Mouse (Mus musculus) common myeloid progenitor, adult 5-6 weeks (primary cell): ENCODE data around the gene Med22. TPM values are rescaled to one million over a fixed set of nuclear protein-coding genes. Genes with fewer than 3 reads are reported as not detected.
"Not testable (repeated sequence)": the region's sequence is repeated elsewhere in the genome, so short reads cannot be mapped to it uniquely, and the experiment has no call there.

ENCODE experiments used
- ATAC-seq: replicated peaks from 2 replicates; pipeline ENCODE4 v1.8.0; 2016; ENCODE audit warnings: low read depth, mild to moderate bottlenecking, moderate TSS enrichment, inconsistent platforms; ENCODE audit not compliant: poor library complexity, severe bottlenecking
- total RNA-seq: library from RNA; stranded (forward); fragments of 200-1000, 187-1606 nt; gene quantifications from 2 replicates; pipeline ENCODE4 v1.2.3, GENCODE M21; 2017

Med22 gene
- total RNA-seq, 1 experiment from 2014 or later, result 17.0 TPM

DNA sequence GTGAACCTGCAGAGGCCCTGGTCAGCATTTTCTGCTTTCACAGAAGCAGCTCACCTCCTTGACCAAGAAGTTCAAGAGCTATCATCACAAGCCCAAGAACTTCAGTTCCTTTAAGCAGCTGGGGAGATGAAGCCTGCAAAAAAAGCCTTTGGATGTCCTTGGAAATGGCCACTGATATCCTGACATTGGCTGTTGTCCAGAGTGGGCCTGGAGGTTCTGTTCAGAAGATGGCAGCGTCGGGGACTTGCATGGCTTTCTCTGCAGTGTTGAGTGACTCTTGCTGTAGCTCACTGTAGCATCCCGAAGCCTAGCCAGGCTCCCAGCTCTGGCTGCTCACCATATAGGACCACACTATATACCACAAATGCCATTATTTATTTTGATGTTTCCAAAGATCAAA lies 9.2 kb upstream of the Med22 start:
- no peak for ATAC-seq

DNA sequence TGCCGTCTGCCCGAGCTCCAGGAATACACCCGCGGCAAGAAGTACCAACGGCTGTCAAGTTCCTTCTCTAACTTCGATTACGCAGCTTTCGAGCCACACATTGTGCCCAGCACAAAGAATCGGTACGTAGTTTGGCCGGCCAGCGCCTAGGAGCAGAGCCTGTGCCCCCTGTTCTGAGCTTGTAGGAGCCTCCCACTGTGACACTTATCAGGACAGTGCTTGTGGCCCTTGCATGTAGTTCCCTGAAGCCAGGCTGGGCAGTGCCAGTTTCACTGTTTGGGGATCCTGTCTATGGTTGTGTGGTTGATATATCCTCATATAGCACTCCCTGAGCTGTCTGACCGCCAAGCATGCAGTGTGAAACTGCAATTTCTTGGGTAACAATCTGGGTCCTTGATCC lies 6.3 kb upstream of the Med22 start:
- no peak; the same call in 1 of the 2 replicates for ATAC-seq

DNA sequence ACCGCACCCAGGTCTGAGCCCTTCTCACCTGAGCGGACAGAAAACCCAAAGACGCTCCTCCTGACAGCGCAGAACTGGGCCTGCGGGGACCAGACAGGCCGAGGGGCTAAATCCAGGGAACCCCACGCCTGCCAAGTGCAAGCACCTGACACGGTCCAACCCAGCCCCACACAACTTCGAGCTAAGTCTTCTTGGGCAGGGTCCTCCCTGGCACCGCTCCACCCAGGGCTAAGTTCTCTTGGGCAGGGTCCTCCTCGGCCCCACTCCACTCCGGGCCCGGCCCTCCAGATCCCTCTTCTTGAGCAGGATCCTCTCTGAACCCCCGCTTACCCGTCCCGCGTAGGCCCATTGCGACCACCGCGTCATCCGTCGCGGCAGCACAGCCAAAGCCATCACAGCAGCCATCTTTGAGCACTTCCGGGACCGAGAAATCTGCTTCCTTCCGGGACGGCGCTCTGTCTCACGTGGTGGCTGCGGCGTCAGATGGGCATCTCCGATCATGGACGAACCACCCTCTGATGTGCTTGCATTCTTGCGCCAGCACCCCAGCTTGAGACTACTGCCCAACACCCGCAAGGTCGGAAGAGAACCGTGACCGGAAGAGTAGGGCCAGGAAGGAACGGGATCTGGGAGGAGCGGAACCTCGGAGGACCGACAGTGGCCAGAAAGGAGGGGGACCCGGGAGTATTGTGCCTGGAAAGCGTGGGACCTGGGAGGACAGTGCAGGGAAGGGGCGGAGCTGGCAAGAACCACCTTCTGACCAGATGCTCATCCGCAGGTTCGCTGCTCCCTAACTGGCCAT lies 5.7 kb upstream of the Med22 start, which contains the start of the genes Surf2 and Surf1:
Gene Surf2 (plus strand): TSS at position 441 of the 802 bp plus-strand sequence.
Gene Surf1 (minus strand): TSS at position 604 of the 802 bp plus-strand sequence.
- ATAC-seq, result peak; percentile 86

DNA sequence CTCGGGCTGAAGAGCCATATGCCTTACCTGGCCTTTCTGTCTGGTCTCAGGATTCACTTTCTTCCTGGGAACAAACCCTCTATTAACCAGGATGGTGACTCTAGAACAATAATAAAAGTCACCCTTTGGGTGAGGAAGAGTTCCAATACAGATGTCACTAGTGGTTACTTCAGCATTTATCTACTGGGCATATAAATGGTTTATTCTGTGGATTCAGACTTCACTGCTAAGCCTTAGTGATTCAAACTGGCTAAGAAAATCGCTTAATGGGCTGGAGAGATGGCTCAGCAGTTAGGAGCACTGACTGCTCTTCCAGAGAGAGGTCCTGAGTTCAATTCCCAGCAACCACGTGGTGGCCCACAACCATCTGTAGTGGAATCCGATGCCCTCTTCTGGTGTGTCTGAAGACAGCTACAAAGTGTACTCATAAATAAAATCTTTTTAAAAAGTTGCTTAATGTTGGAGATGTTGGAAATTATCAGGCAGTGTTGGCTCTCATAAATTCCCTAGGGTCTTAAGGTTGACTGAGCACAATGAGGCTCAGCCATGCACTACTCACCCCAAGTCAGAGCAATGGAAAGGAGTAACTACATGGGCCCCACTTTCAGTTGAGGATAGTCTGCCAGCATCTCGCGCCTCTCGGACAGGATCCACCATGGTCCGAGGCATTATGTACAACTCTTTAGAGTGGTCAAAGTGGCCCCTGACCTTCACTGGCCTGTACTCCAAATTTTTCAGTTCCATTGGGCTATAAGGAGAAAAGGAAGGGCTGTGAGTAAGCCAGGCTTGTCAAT lies 3.9 kb upstream of the Med22 start:
- ATAC-seq, result no peak

DNA sequence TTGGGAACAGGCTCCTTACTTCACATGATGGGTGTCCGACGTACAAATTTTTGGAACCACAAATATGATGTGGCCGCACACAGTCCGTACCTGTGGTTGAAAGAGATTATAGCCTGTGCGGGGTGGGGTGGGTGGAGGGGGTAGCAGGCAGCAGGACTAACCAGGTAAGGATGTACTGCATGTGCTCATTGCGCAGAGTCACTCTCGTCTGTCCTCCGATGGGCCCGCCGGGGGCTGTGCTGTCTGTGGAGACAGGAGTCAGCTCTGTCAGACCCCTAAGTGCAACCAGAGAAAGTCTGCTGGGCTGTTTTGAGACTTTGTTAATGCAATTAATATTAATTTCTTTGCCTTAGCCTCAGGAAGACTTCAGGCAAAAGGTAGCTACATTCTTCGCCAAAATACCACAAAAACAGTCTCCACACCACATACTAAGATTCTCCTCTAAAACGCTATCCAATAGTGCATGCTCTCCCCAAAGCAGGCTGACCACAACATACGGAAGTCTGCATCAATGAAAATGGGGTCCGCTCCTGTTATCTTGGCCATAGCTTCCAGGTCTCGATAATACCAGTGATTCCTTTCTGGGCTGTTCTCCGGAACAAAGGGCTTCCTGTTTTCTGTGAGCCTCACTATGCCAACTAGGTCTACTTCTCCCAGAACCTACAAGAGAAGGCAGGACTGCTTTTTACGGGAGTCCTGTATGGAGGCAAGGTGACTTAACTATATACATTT lies 3.1 kb upstream of the Med22 start:
- no peak for ATAC-seq

DNA sequence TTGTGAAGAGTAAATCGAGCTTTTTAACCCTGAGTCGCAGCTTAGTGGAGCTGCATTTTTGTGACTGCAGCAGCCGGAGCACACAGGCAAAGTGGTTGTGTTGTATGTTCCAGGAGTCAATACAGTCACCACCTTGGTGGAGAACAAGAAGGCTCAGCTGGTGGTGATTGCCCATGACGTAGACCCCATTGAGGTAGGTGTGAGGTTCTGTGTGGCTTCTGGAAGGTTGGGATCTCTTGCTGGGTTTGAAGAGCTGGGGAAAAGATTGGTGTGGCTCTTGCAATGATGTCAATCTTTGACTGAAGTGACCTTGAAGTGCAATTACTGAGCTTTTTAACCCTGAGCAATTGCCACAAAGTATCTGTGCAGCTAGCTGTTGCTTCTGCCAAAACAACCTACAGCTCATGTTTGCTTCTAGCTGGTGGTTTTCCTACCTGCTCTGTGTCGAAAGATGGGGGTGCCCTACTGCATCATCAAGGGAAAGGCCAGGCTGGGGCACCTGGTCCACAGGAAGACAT lies 1.8 kb upstream of the Med22 start:
- ATAC-seq, result no peak

DNA sequence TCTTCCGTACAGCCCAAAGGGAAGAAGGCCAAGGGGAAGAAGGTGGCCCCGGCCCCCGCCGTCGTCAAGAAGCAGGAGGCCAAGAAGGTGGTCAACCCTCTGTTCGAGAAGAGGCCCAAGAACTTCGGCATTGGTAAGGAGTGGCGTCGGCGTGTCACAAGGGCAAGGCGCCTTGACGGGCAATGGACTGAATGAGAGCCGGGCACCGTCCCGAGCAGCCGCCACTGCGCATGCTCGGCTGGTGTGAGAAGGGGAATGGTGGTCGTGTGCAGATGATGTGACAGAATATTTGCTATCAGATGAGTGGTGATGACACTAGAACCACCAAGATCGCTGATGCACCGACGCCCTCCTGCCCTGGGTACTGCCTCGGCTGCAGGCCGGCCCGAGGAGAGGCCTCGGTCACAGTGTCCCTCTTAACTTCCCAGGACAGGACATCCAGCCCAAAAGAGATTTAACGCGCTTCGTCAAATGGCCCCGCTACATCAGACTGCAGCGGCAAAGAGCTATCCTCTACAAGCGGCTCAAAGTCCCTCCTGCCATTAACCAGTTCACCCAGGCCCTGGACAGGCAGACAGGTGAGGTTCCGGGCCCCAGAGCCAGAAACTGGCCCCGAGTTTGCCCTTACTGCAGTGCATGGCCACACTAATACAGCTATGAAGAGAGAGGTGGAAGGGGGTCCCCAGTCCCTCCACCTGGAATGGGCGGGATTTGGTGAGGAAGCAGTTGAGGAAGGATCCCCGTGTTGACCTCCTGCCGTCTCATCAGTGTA lies 703 bp upstream of the Med22 start:
- ATAC-seq, result no peak; the same call in 1 of the 2 replicates

DNA sequence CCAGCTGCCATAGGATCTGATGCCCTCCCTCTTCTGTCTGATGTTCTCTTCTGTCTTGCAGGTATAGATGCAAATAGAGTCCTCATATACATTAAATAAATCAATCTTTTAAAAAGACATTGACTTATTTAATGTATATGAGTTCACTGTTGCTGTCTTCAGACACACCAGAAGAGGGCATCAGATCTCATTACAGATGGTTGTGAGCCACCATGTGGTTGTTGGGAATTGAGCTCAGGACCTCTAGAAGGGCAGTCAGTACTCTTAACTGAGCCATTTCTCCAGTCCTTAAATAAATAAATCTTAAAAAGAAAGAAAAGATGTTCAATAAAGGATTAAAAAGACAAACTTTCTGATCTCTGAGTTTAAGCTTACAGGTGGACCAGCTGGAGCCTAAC lies 1.1 kb downstream of the Med22 start:
- ATAC-seq, result no peak

DNA sequence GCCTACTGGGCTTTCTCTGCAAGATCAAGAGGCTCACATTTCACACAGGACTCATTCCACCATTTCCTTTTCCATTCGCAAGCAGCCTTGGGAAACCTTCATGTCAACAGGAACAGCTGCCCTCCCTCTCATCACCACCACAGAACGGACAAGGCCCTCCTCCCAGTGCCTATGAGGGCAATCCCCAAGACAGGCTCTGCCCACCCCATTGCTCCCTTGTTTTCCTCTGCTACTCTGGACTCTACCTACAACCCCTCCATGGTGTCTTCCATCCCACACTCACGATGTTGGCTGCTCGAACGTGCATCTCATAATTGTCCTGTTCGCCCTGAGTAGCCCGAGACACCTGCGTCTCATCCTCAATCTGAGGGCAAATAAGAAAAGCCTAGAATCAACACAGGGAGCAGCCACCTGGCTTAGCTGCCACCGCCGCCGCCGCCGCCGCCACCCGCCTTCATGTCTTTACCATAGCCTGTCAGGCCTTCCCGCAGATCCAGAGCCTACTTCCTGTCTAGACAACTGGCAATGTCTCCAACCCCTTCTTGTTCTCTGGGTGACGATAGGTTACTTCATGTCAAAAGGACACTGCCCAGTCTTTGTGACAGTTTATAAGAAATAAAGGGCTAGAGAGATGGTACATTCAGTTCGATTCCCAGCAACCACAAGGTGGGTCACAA lies 1.6 kb downstream of the Med22 start:
- ATAC-seq, result no peak

DNA sequence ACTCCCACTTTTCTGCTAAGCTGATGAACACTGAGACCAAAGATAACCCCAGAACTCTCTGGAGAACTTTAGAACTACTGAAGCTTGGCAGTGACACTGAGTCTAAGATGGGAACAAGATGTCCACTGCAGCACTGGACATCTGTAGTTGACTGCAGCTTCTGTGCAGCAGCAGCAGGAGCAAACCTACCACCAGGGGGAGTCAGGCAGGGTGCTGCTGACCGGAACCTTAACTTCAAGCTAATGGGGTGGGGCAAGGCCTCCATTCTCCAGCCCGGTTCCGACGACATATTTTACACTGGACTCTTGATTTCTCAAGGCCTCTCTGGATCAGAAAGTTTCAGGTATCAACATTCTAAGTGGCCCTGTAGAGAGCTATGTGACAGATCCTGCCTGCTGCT lies 3.4 kb downstream of the Med22 start:
- no peak for ATAC-seq

DNA sequence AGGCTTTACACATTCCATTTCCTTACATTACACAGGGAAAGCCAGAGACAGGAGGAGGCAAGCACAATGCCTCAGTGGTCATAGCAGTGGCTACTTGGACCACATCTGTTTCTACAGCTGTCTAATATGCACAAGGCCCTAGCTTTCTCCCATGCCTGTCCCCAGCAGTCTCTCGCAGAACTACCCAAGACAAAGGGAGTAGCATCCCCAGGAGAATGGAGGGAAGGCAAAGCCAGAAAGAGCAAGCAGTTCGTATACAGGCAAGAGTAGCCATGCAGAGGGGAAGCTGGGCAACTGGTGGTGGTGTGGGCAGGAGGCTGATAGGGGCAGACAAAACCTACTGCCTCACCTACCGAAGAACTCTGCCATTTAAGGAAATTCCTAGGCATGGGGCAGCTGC lies 4.0 kb downstream of the Med22 start:
- no peak for ATAC-seq

DNA sequence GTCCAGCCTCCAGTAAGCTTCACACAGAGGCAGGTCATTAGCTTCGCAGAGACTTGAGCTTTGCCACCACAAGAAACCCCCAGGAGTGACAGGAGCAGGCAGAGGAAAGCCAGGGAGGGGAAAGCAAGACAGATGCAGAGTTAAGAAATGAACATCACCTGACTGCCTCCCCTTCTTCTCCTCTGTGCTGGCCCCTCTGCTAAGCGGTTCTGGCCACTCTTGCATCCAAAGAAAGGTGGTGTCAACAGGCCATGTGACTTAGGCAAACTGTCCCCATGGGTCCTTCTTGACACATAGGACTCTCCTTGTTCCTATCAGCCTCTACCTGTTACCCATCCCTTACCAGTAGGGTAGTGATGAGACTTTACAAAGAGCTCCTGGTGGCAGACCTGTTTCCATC lies 4.5 kb downstream of the Med22 start:
- no peak for ATAC-seq

DNA sequence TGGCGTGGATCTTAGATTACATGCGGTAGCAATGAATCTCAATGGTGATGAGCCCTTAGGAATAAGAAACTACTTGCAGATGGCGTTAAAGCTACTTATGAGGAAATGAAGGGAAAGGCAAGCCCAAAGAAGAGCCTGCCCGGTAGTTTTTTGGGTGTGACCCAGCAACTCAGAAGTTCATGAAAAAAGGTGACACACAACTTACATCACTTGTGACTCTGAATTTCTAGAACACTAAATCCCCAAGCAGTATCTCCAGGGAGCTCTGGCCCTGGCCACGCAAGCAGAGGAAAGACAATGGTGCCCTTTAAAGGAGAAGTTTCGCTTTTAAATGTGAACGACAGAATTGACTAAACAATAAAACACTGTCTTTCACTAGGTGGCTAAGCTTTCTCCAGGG lies 7.2 kb downstream of the Med22 start:
- ATAC-seq, result no peak

DNA sequence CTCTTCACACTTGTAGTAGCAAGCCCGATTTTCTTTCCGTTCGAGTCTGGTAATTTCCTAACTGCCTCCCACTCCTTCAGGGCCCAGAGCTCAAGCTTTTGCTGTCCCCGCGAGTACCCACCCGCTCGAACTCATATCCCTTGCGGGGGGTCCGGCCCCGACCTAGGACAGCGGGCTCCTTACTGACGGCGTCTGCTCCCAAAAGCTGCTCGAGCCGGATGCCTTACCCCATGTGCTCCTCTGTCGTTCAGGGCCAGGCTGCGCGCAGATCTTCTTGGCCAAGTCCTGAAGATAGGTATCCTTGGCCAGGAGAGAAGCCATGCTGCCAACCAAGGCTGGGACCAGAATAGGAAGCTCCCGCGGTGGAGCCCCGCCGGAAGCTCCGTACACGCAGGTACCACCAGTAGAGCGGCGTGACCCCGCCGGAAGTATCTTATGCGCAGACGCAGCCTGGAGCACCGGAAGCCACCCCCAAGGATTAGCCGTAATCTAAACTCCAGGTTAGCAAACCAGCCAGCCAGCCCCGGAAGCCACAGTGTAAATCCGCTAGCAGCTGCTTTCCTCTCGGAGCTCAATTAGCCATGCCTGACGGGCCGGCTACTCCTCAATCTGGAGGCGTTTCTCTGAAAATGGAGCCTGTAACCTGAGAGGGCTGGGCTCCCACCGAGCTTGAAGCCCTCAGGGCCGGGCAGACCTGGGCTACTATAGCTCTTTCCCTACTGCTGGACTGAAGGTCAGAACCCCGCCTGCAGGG lies 7.8 kb downstream of the Med22 start, which contains the start of gene Surf6:
Gene Surf6 (minus strand): TSS at position 413 of the 754 bp plus-strand sequence.
- peak; percentile 93 for ATAC-seq

DNA sequence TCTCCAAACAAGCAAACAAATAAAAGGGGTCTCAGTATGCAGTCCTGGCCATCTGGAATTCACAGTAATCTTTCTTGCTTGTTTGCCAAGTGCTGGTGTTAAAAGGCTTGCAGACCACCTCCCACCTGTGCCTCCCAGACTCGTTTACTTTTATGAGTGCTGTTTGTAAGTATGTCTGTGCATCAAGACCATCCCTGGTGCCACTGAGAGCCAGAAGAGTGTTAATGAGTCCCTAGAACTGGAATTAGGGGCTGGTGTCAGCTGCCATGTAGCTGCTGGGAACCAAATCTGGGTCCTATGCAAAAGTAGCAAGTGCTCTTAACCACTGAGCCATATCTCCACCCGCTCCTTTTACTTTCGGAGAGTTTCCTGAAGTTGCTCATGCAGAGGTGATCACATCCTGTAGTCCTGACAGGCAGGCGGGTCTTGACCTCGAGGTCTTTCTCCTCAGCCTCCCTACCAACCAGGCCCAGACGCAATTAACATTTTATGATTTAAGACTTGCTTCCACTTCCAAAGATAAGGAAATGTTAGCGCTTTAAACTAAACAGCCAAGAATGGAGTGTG lies 8.6 kb downstream of the Med22 start:
- no peak for ATAC-seq

DNA sequence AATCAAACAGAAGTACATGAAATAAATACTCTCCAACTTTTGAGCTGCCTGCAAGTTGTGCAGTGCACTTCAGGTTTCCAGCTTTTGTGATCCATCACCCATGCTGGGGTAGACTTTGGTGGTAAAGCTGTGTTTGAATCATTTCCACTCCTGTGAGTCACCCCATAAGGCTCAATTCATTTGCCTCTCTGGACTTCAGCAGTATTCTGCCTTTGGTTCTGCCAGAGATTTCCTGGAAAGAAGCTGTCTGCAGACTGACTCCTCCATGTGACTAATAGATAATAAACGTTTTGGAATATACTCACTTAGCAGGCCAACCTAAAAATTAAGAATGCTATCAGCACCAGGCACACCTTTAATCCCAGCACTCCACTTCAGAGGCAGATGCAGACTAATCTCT lies 9.7 kb downstream of the Med22 start:
- no peak for ATAC-seq

DNA sequence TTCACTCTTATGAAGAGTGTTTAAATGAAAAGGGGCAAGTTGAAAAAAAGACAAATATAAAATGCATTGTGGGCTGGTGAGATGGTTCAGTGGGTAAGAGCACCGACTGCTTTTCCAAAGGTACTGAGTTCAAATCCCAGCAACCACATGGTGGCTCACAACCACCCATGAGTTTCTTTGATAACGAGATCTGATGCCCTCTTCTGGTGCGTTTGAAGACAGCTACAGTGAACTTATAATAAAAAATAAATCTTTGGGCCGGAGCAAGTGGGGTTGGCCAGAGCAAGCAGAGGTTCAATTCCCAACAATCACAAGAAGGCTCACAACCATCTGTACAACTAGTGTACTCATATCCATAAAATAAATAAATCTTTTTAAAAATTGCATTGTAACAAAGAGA lies 14.6 kb downstream of the Med22 start:
- ATAC-seq, result no peak

DNA sequence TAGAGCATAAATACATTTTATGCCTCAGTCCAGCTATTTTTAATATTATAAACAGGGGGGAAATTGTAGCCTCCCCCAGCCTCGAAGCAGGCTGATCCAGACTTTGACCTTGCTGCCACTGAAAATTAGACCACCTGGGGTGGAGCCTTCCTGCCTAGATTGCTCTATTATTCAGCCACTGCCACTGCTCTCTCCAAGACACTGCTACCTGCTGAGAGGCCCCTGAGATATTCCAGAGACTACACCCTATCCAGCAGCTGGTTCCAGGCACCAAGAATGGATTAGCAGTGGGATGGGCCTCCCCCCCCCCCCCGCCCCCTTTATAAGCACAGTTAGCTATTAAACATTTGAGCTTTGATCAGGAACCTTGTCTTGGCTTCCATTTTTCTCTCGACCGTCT lies 24.3 kb downstream of the Med22 start:
- ATAC-seq, result not testable (repeated sequence)
